Mouse (Mus musculus) thymus, adult 2 months (tissue): ENCODE measurements around the gene Card9.

ENCODE experiments used
- CTCF ChIP-seq: fragments of 200-500 bp; IDR thresholded peaks from 2 replicates; pipeline ENCODE4 v1.5.1; 2012; ENCODE audit warnings: mild to moderate bottlenecking, control low read depth, low read length, moderate library complexity, borderline replicate concordance; ENCODE audit not compliant: control insufficient read depth, poor library complexity, insufficient read depth; ENCODE audit errors: extremely low read depth
- POLR2A ChIP-seq: fragments of 200-500 bp; IDR thresholded peaks from 2 replicates; pipeline ENCODE4 v1.6.1; 2012; ENCODE audit warnings: mild to moderate bottlenecking, low read length, control low read depth, moderate library complexity; ENCODE audit not compliant: control insufficient read depth, poor library complexity, insufficient read depth; ENCODE audit errors: extremely low read depth

DNA sequence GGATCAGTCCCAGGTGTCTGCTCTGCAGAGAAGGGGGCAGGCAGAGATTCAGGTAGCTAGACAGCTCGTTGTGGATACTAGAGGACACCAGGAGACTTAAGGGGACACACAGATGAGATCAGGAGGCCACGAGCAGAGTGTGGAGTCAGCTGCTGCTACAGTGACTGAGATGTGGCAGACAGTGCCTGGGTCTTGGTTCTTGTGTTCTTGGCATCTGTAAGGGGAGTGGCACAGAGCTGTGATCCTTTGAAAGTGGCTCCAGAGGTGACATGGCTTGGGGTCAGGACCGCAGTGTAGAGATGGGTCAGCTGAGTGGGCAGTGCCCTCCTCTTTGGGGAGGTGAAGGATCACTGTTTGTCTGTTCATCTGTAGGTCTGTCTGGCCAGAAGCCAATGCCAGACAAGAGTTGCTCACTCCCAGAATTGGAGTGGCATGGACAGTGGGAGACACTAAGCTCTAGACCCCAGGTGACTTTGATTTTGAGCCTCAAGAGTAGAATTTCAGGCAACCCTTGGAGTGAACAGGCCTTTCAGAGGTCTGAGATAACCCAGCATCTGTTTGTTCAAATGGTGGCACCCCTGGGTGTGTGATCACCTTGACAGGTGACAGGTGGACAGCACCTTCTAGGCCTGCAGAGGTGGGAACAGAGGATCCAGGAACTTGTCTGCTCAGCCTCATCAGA is 42.6 kb downstream of the Card9 start:
- TF ChIP-seq CTCF (no peak), POLR2A (no peak)
